Mouse (Mus musculus) embryonic facial prominence, embryonic 11.5 days (tissue): ENCODE data around the gene Nckap5. TPM values are rescaled to one million over a fixed set of nuclear protein-coding genes. Genes with fewer than 3 reads are reported as not detected.

Experiments used
- ATAC-seq: fragments of 200-750 bp; cut with Nextera tagmentation; replicated peaks from 2 replicates; pipeline ENCODE4 v1.8.0; 2017; ENCODE audit warnings: low read depth; ENCODE audit not compliant: insufficient number of reproducible peaks, low FRiP score, low TSS enrichment
- DNase-seq: peaks from one replicate; pipeline ENCODE4 v3.0.0-alpha.2; 2015; ENCODE audit warnings: low spot score
- H3K27ac ChIP-seq: fragments of 300-500 bp; sonication (generic); replicated peaks from 2 replicates; pipeline ENCODE4 v1.5.1; 2014; ENCODE audit warnings: mild to moderate bottlenecking, low read depth, low read length, control low read depth
- H3K27me3 ChIP-seq: fragments of 300-500 bp; sonication (generic); 2 replicates; pipeline ENCODE4 v1.6.1; 2014; ENCODE audit warnings: mild to moderate bottlenecking, low read length, moderate library complexity, mixed read lengths; ENCODE audit not compliant: control insufficient read depth, insufficient read depth
- H3K36me3 ChIP-seq: fragments of 300-500 bp; sonication (generic); replicated peaks from 2 replicates; pipeline ENCODE4 v1.6.1; 2014; ENCODE audit warnings: low read depth, mild to moderate bottlenecking, low read length, moderate library complexity, mixed read lengths; ENCODE audit not compliant: control insufficient read depth, insufficient read depth
- H3K4me1 ChIP-seq: fragments of 300-500 bp; sonication (generic); 2 replicates; pipeline ENCODE4 v1.6.1; 2014; ENCODE audit warnings: low read length, mixed read lengths; ENCODE audit not compliant: control insufficient read depth, insufficient read depth
- H3K4me2 ChIP-seq: fragments of 300-500 bp; sonication (generic); 2 replicates; pipeline ENCODE4 v1.6.1; 2014; ENCODE audit warnings: low read depth, mild to moderate bottlenecking, control low read depth, low read length, moderate library complexity
- H3K4me3 ChIP-seq: fragments of 300-500 bp; sonication (generic); 2 replicates; pipeline ENCODE4 v1.5.1; 2014; ENCODE audit warnings: low read depth, low read length, control low read depth
- H3K9ac ChIP-seq: fragments of 300-500 bp; sonication (generic); replicated peaks from 2 replicates; pipeline ENCODE4 v1.6.1; 2014; ENCODE audit warnings: mild to moderate bottlenecking, control low read depth, low read length
- H3K9me3 ChIP-seq: fragments of 300-500 bp; sonication (generic); replicated peaks from 2 replicates; pipeline ENCODE4 v1.6.1; 2016; ENCODE audit warnings: mild to moderate bottlenecking, low read length, inconsistent platforms, mixed read lengths; ENCODE audit not compliant: control insufficient read depth
- WGBS: fragments of 180-500 bp; shearing (Covaris S2); extraction: QIAGEN DNeasy Blood & Tissue Kit; methylation state at CpG from one replicate; pipeline ENCODE4 v1.1.7; 2014; 5-methylcytosine and 5-hydroxymethylcytosine counted together
- polyA plus RNA-seq: library from polyadenylated mRNA; unstranded; fragments of >200 nt; fragmentation: Nextera tagmentation; extraction: Ambion mirVana; gene quantifications from 2 replicates; pipeline ENCODE4 v1.2.1, GENCODE M21; 2014

Nckap5 gene
- polyA plus RNA-seq, 1 experiment from 2014 or later = 5.7 TPM

- no peak for ATAC-seq
- H3K36me3 ChIP-seq = no peaks in the 10 kb centered on the region
- H3K9ac ChIP-seq = no peak overlapping the region
- no peak for DNase-seq
- H3K4me2 ChIP-seq = no peak overlapping the region
- H3K27me3 ChIP-seq = no peaks in the 10 kb centered on the region
- WGBS = 87% methylated on average over 3 of the region's 3 CpGs
- H3K27ac ChIP-seq = no peak overlapping the region
- H3K9me3 ChIP-seq = no peaks in the 10 kb centered on the region
- H3K4me3 ChIP-seq = no peak overlapping the region
- no peaks in the 10 kb centered on the region for H3K4me1 ChIP-seq
Measured at GRCm38 (mm10) chr1:126135717-126136116, 694.9 kb downstream of the Nckap5 start.

- DNase-seq (no peak), ATAC-seq (no peak)
- Histone ChIP-seq H3K4me3 (no peak overlapping the region), H3K9me3 (no peaks in the 10 kb centered on the region), H3K4me1 (no peaks in the 10 kb centered on the region), H3K4me2 (no peak overlapping the region), H3K27me3 (no peaks in the 10 kb centered on the region), H3K36me3 (no peaks in the 10 kb centered on the region), H3K9ac (no peak overlapping the region), H3K27ac (no peak overlapping the region)
- 93% methylated on average over 2 of the region's 2 CpGs for WGBS
Measured at GRCm38 (mm10) chr1:126132316-126132715, 698.3 kb downstream of the Nckap5 start.

- ATAC-seq = no peak
- no peak overlapping the region for H3K27ac ChIP-seq
Measured at GRCm38 (mm10) chr1:126129129-126129528, 701.5 kb downstream of the Nckap5 start.

GRCm38 (mm10) chr1:126123111-126123510 lies 707.5 kb downstream of the Nckap5 start:
- Histone ChIP-seq H3K36me3 (no peaks in the 10 kb centered on the region), H3K9me3 (no peaks in the 10 kb centered on the region), H3K4me1 (no peaks in the 10 kb centered on the region), H3K9ac (no peak overlapping the region), H3K4me2 (no peak overlapping the region), H3K27me3 (no peaks in the 10 kb centered on the region), H3K4me3 (no peak overlapping the region), H3K27ac (no peak overlapping the region)
- ATAC-seq (no peak), DNase-seq (no peak)
- 79% methylated on average over 5 of the region's 5 CpGs for WGBS

More at GRCm38 (mm10) chr1:126129129-126129528, 701.5 kb downstream of the Nckap5 start:
- no peaks in the 10 kb centered on the region for H3K9me3 ChIP-seq
- H3K4me3 ChIP-seq = no peak overlapping the region
- H3K4me1 ChIP-seq = no peaks in the 10 kb centered on the region
- no peak for DNase-seq
- no peaks in the 10 kb centered on the region for H3K36me3 ChIP-seq
- H3K27me3 ChIP-seq = no peaks in the 10 kb centered on the region
- no peak overlapping the region for H3K9ac ChIP-seq
- WGBS = 41% methylated on average over 1 of the region's 1 CpGs
- no peak overlapping the region for H3K4me2 ChIP-seq

- no peaks in the 10 kb centered on the region for H3K4me1 ChIP-seq
Measured at GRCm38 (mm10) chr1:126120506-126120905, 710.1 kb downstream of the Nckap5 start.

GRCm38 (mm10) chr1:126116034-126116433 lies 714.6 kb downstream of the Nckap5 start:
- no peak overlapping the region for H3K27ac ChIP-seq
- no peak for ATAC-seq
- H3K9ac ChIP-seq = no peak overlapping the region
- no peaks in the 10 kb centered on the region for H3K4me1 ChIP-seq
- no peaks in the 10 kb centered on the region for H3K36me3 ChIP-seq
- H3K4me2 ChIP-seq = no peak overlapping the region
- no peaks in the 10 kb centered on the region for H3K9me3 ChIP-seq
- whole genome bisulfite sequencing = 71% methylated on average over 3 of the region's 3 CpGs
- H3K4me3 ChIP-seq = no peak overlapping the region
- H3K27me3 ChIP-seq = no peaks in the 10 kb centered on the region
- DNase-seq = no peak

More at GRCm38 (mm10) chr1:126120506-126120905, 710.1 kb downstream of the Nckap5 start:
- no peak for ATAC-seq
- WGBS = 41% methylated on average over 8 of the region's 8 CpGs
- H3K4me2 ChIP-seq = no peak overlapping the region
- no peak overlapping the region for H3K4me3 ChIP-seq
- H3K9me3 ChIP-seq = no peaks in the 10 kb centered on the region
- H3K27ac ChIP-seq = no peak overlapping the region
- no peak for DNase-seq
- no peaks in the 10 kb centered on the region for H3K36me3 ChIP-seq
- no peak overlapping the region for H3K9ac ChIP-seq
- H3K27me3 ChIP-seq = no peaks in the 10 kb centered on the region

GRCm38 (mm10) chr1:126105673-126106256 lies 724.8 kb downstream of the Nckap5 start:
- WGBS = 77% methylated on average over 3 of the region's 3 CpGs

GRCm38 (mm10) chr1:126094346-126094745 lies 736.3 kb downstream of the Nckap5 start:
- Histone ChIP-seq H3K36me3 (no peaks in the 10 kb centered on the region), H3K4me2 (no peak overlapping the region), H3K4me3 (no peak overlapping the region), H3K9me3 (no peaks in the 10 kb centered on the region), H3K27me3 (no peaks in the 10 kb centered on the region), H3K9ac (no peak overlapping the region), H3K27ac (no peak overlapping the region), H3K4me1 (no peaks in the 10 kb centered on the region)
- 85% methylated on average over 4 of the region's 4 CpGs for WGBS
- no peak for ATAC-seq
- DNase-seq = no peak

More at GRCm38 (mm10) chr1:126105673-126106256, 724.8 kb downstream of the Nckap5 start:
- H3K27ac ChIP-seq = no peak overlapping the region
- DNase-seq (no peak), ATAC-seq (no peak)
- no peaks in the 10 kb centered on the region for H3K9me3 ChIP-seq
- no peak overlapping the region for H3K4me2 ChIP-seq
- H3K4me3 ChIP-seq = no peak overlapping the region
- H3K27me3 ChIP-seq = no peaks in the 10 kb centered on the region
- H3K4me1 ChIP-seq = no peaks in the 10 kb centered on the region
- no peaks in the 10 kb centered on the region for H3K36me3 ChIP-seq
- H3K9ac ChIP-seq = no peak overlapping the region
